Mouse (Mus musculus): ENCODE data around the gene Gm49369. TPM values are rescaled to one million over a fixed set of nuclear protein-coding genes. Genes with fewer than 3 reads are reported as not detected.
A peak's percentile ranks its signal among the peaks of the same experiment; 100 is the strongest.
"Not testable (repeated sequence)": the region's sequence is repeated elsewhere in the genome, so short reads cannot be mapped to it uniquely, and the experiment has no call there.

Gene Gm49369
- total RNA-seq, 1 experiment from 2014 or later: 0.55 TPM

DNA sequence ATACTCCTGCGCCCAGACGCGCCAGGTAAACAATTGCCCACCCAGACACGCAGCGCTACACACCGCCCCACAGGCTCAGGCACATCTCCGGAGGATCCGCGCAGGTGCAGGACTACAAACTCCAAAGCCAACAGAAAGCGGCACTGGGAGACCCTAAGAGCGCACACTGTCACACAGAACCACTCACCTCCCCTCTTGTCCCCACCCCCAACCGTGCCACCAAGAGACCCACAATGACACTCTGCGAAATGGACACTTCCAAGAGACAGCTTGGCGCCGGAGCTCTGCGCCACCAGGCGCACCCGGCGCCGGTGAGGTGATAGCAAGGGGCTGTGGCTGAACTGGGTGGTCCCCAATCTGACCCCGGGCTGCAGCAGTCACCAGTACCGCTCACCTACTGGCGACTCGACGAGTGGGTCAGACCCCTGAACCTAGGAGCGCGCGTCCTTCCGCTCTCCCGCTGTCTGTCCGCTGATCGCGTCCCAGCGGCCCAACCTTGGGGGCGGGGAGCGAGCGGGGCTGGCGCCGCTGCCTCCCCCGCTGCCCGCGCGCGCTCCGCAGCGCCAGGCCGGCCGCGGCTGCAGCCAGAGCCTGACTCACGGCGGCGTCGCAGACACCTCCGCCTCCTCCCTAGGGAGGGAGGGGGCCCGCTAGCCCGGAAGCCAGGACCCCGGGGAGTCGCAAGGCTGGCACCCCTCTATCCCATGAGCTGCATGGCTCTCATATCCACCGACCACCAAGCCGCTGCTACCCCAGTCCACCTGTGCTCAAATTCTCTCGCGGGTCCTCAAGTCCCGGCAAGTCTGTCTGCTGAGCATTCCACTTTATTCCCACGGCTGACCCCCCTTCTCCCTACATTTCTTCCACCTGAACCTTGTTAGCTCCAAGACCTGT is 10.5 kb downstream of the Gm49369 start:
- DNase-seq: peak; percentile 60

DNA sequence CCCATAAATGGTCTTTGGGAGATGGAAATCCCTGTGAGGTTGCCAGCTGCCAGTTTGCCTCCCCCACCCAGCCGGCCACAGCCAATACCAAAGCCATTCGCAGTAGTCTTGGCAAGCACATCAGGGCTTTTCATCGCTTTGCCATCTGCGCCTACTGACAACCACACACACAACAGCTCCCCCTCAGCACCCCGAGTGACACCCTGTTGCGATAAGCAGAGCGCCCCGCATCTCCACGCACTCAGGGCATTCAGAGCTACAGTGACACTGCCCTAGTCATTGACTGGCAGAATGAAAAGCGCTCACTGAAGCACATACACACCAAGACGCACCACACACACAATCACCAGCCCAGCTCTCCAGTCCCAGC is 11.1 kb downstream of the Gm49369 start:
- no peak for DNase-seq

DNA sequence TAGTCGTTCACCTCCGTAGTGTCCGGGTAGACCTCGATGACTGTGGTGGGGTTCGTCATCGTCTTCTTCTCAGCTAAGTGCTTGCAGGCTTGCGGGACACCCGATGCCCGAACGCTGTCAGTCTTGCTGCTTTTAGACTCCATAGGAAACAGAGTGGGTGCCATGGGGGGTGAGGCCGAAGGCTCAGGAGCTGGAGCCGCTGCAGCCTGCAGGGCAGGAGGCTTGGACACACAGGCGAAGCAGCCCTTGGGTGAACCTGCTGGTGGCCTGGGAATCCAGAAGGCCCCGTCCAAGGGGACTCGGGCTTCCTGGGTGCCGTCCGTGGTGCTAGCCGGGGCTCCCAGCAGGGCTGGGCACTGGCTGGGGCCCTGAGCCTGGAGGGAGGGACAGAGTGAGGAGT is 11.5 kb downstream of the Gm49369 start:
- DNase-seq: no peak

DNA sequence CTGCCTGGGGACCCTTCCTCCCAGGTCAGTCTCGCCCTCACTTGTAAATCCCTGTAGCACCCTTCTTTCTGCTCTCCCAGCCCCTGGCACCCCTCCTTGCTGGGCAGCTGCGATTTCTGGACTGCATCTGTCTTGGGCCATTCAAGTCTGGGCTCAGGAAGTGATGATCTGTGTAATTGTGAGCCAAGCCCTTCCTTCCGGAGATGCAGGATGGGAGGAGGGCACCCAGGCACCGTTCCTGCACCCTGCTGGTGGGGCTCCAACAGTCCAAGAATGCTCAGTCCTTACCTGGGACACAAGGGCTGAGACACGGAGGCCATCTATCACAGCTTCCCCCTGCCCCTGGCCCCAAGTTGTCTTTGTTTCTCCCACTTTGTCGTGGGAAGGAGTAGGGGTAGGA is 12.6 kb downstream of the Gm49369 start:
- DNase-seq: no peak

DNA sequence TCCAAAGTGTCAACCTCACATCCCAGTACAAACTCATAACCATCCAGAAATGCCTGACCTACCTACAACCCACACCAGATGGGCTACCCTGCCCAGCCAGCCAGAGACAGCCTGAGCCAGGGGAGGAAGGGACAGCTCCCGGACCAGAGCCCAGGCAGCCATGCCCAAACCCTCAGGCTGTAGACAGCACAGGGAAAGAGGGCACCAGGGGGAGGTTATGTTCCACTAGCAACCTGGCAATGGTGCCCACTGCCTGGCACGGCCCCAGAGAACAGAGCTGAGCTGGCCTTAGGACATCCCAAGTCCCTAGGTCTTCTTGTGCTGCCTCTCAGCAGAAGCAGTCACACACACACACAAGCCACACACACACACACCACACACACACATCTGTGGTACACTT is 13.6 kb downstream of the Gm49369 start:
- DNase-seq: no peak

DNA sequence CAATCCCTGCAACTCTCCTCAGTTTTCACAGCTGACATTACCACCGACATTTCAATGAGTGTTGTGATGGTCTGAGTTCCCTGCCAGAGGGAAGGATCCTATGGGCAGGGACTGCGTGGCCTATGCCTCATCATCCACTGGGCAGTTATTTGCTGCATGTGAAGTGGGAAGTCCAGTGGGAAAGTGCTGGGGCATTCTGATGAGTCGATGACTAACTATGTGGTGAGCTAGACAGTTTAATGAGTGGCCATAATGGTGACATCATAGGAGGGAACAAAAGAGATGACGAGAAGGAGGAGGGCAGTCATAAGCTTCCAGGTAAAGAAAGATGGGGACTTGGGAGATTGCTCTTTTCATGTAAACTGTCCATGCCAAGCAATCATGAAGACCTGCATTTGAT is 19.4 kb downstream of the Gm49369 start:
- DNase-seq: no peak

DNA sequence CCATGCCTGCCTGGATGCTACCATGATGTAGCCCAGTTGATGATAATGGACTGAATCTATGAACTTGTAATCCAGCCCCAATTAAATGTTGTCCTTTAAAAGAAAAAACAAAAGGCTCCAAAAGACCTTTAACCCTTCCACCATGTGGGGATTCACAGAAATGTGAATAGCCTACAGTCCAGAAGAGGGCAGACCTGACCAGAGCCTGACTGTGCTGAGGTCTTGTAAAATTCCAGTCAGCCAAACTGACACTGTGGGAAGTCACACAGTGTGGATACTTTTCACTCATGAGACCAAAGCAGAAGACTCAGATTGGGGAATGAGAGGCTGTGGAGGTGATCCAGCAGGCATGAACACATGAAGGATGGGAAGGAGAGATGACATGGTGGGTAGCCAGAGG is 21.7 kb downstream of the Gm49369 start:
- no peak for DNase-seq

DNA sequence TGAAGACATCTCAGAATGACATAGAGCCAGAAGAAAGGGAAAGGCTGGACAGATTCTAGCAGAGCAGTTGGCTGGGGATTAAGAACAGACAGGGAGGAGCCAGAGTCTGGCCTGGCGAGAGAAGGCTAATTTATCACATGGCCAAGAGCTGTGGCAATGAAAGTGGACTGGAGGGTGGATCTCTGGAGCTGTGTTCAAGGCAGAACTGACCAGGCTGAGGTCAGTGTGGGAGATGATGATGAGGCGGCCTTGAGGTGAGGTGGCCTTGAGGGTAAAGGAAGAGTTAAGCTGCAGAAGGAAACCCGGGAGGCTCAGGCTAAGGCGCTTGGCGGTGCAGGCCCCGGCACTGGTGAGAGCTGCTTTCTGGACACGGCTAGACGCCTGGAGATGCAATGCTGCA is 23.3 kb downstream of the Gm49369 start:
- DNase-seq: no peak

DNA sequence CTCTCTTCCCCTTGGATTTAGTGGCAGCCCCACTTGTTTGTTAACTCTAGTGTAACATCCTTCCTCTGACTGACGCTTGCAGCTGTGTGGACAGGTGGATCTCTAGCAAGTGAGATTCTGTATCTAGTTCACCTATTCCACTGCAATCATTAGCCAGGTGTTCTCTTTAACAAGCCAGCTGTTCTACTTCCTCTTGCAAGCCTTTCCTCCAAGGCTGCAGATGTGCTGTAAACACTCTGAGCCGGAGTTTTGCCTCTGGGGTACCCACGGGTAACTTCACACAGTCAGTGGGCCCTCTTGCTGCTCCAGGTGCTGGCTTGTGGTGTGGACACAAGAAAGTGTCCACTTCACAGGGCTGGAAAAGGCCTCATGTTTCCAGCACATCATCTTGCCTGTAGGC is 24.9 kb downstream of the Gm49369 start:
- no peak for DNase-seq

DNA sequence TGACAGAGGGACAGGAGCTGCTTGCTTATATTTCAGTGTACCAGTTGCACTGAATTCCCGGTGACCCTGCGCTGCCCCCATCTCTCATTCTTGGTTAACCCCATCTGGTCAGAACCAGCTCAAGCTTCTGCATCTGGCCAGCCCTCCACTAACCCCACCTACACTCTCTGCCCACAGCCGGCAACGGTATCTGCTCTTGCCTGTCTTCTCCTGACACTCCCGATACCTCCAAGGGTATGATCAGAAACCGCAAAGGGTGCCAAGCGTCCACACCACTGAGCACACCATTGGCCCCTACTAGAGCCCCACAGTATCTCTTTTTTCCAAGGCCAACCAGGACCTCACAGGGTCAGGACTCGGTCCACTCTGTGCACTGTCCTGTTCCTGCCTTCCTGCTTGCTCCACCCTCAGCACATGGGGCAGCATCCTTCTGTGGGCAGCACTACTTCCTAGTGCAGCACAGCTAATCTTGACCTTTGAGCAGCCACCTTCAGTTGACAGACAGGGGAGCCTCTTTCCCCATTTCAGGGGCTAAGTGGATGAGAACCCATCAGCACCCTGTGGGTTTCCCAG is 27.7 kb downstream of the Gm49369 start:
- DNase-seq: no peak

DNA sequence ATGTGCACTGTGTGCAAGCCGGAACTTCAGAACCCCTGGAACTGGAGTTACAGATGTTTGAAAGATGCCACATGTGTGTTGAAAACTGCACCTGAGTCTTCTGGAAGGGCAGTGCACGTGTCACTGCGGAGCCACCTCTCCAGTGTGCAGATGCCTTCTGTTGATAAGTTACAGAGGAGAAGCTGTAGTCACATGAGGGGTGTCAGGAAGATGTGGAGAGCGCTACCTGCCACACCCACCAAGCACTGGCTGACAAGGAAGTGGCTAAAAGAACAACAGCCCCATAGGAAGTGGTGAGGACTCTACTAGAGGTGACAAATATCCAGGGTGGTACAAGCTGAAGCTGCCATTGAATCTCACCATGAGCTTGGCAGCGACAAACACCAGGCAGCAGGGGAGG is 28.6 kb downstream of the Gm49369 start:
- no peak for DNase-seq

DNA sequence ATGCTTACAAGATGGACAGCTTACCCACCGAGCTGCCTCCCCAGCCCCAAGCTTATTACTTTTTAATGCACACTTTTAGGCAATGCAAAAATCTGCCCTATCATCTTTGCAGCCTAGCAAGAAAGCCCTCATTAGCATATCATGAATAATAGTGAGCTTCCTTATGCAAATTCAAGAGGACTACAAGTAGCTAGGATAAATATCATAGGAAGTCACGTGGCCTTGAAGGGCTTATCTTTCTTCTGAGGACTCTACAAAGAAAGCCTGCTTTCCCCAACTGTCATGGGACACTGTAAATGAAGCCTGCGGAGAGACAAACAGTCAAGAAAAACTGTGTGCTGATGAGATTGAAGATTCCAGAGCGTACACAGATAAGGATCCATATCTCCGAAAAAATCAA is 30.9 kb downstream of the Gm49369 start:
- DNase-seq: no peak

DNA sequence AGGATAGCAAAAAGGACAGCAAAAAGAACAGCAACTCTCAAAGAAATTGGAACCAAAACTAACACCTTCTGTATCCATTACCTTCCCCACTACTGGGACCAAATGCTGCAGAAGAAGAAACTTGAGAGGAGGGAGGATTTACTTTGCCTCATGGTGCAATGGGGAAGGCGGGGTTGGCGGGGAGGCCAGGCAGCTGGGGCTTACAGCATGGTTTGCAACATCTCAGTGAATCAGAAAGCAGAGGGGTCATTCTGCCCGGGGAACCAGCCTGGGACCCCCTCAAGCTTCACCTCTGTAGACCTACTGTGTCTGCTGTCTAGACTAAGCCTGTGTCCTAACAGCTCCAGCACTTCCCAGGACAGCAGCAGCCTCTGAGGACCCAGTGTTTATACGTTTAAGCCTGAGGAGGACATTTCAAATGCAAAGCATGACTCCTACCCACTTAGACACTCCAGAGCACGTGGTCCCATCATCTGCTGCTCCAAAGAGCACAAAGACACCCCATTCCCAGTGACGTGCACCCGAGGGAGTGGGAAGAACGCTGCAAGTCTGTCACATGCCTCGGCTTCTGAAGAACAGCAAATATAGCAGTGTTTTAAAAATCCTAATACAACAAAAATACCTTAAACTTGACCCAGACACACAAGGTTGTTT is 33.0 kb downstream of the Gm49369 start:
- no peak for DNase-seq

DNA sequence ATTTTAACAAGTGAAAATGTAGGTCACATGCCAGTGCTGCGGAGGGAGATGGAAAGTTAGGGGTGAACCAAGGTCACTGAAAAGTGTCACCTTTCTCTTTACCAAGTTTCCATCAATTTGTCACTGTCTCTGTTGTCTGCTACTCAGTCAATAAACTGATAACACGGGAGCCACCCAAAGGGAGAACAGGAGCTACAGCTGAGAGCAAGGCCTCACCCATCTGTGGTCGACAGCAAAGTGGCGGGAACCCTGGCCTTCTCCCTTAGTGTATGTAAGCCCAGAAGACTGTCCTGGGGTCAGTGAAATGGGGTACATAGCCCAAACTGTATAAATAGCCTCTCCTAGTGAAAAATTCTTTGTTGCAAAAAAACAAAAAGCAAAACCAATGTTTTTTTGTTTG is 34.9 kb downstream of the Gm49369 start:
- DNase-seq: no peak

DNA sequence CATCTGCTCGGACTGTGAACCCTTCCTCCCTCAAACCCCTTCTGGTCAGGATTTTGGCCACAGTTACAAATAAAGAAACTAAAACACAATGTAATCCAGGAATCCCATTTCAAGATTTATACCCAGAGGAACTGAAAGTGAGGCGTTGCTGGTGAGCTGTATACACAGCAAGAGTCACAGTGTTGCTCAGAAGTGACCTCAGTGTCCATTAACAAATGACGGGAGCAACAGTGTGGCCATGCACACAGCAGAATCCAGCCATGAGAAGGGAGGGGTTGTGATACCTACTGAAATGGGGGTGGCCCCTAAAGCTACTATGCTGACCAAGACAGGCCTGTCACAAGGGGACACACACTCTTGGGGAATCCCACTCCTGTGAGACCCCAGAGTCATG is 40.2 kb downstream of the Gm49369 start:
- DNase-seq: no peak

DNA sequence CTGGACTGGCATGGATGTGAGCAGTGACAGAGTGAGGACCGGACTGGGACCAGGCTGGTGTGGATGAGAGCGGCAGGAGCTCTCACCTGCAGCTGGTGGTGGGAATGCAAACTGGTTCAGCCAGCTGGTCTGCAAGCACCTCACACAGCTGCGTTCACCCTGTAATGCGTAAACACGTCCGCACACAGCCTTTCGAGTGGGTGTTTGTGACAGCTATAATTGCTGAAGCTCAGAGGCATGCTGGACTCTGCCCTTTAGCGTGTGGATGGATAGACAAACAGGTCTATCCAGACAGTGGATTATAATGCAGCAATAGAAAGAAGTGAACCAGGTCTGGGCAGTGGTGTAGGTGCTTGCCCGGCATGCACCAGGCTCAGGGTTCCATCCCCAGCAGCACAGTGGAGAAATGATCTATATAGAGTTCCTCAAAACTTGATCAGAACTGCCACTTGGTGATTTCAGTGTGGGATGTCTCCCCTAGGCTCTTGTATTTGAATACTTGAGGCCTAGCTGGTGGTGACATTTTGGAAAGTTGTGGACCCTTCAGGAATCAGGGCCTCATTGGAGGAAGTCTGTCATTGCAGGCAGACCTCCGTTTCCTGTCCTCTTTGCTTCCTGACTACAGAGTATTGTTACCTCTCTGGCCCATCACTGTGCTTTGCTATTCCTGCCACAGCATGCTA is 40.8 kb downstream of the Gm49369 start:
- no peak for DNase-seq

DNA sequence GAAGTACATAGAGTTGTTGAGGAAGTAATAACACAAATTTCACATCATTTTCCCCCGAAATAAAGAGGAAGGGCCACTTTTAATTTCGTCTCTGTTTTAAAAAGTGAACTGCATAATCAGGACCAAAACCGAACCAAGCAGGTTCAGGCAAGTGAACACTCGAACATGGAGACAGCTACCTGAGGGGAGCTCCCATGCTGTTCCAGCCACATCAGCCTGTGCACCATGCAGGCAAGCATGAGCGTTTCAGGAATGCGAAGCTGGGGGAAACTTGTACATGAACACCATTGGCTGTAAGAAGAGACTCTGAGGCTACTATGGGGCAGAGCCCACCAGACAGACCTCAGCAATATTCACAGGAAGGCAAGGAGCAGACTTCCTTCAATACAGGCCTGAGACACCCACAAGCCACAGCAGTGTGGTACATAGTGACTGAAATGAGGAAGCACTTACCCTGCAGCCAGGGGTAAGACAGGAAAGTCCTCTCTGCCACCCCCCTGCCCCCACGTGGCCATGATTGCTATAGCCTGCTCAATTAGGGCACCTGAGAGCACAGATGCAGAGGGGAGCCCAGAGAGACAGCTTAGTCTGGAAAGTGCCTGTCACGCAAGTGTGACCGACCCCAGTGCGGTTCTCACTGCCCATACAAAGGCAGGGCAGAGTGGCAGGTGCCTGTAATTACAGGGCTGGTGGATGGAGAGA is 42.0 kb downstream of the Gm49369 start:
- DNase-seq: no peak

DNA sequence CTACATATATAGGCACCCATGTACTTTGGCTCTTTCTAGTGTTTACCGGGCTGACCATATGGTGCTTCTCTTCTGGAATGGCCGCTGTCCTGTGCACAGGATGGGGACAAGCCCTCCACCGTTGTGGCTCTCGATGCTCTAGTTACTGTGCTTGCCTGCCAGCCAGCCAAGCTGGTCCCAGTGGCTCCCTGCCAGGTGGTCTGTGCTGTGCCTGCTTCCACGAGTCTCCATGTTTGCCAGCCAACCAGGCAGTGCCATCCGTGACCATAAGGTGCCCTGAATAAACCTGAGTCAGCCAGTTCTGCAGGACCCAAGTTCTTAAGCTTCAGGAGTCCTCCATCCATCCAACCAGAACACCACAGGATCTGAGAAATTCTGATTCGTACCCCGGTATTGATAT is 47.3 kb downstream of the Gm49369 start:
- peak; percentile 33 for DNase-seq

DNA sequence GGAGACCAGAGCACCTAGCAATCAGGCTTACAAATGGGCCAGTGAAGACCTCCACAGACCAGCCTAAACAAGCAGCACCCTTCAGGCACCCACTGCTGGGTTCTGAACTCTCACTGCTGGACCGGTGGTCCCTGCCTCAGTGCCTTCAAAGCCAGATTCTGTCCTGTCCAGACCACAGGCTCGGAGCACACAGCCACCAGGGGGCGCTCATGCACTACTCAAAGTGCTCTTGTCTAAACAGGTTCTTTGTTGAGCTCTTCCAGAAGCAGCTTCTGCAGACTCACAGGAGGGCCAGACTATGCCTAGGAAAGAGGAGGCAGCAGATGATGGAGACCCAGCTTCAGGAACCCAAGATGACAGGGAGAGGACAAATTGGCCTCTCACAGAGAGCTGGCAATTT is 48.2 kb downstream of the Gm49369 start:
- peak; percentile 92 for DNase-seq

DNA sequence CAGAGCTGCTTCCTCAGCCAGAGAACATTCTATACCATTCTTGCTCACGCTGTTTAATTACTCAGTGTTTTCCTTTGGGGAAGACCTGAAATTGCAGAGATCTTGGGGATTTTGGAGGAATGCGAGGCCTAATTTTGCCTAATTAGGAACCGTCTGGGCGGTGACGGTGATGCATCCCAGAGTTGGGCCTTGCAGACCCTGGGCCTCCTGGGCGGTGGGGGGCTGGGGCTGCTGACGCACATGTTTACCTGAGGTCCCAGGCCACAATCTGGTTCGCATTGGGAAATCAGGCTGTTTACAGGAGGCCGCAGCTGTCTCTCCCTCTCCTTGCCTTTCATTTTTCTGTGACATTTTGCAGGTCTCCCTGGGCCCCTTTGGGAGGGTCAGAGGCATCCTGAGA is 49.7 kb downstream of the Gm49369 start:
- DNase-seq: not testable (repeated sequence)

DNA sequence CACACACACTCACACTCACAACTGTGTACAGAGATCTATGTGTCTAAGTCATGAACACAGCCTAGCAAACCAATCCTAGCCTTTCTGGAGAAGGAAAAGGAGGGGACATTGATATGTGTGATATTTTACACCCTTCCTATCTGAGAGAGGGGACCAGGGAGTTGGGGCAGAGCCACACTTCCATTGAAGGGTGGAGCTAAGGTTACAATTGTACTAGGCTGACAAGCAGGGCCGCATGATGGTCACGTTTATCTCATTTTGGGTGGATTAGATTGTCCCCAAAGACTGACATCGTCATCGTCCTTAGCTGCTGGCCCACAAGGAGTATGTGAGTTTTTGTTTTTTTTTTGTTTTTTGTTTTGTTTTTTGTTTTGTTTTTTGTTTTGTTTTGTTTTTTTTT is 51.2 kb downstream of the Gm49369 start:
- DNase-seq: no peak

DNA sequence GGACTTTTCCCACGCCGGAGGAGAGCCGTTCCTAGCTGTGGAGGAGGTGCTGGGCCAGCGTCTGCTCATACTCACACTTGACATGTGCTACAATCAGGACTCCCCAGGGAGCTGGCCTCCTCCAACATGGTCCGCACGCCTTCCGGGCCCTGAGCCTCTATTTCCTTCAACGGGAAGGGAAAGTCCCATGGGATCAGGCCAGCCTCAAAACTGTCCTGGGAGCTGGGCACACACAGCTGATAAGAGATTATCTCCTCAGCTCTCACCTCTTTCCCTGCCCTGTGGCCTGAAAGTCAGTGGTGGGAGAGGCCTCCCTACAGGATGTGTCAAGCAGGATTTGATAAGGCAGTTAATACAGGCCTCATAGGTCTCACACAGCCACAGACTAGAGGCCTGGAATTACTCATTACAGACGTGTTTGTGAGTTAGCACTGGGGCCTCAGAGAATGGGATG is 52.2 kb downstream of the Gm49369 start:
- peak; percentile 30 for DNase-seq
